Mouse (Mus musculus) thymus, postnatal 4 days (tissue): ENCODE results near the gene Kdelr2.
"Not testable (repeated sequence)": the region's sequence is repeated elsewhere in the genome, so short reads cannot be mapped to it uniquely, and the experiment has no call there.

Experiments used
- DNase-seq: peaks from one replicate; pipeline ENCODE4 v3.0.0; 2021

Kdelr2 gene

GRCm38 (mm10) chr5:143403221-143404147 lies at the start of gene Kdelr2:
Gene Kdelr2 (plus strand): TSS chr5:143403838.
- DNase-seq = peak; percentile 85

- no peak for DNase-seq
These were observed 47.6 kb upstream of the Kdelr2 start for GRCm38 (mm10) chr5:143356017-143356416.

- DNase-seq = no peak
These were observed 46.8 kb upstream of the Kdelr2 start, which contains the start of gene Grid2ip for GRCm38 (mm10) chr5:143356686-143357388. Gene Grid2ip (plus strand): TSS chr5:143357338.

- DNase-seq = no peak
These were observed 46.1 kb upstream of the Kdelr2 start for GRCm38 (mm10) chr5:143357564-143357963.

- DNase-seq = no peak
These were observed 44.4 kb upstream of the Kdelr2 start for GRCm38 (mm10) chr5:143359263-143359662.

- DNase-seq = peak; percentile 65
These were observed 43.6 kb upstream of the Kdelr2 start for GRCm38 (mm10) chr5:143360000-143360399.

- DNase-seq = no peak
These were observed 42.2 kb upstream of the Kdelr2 start for GRCm38 (mm10) chr5:143361428-143361827.

- no peak for DNase-seq
These were observed 39.7 kb upstream of the Kdelr2 start for GRCm38 (mm10) chr5:143363678-143364615.

GRCm38 (mm10) chr5:143367931-143368330 lies 35.7 kb upstream of the Kdelr2 start:
- DNase-seq = no peak

GRCm38 (mm10) chr5:143369611-143370255 lies 33.9 kb upstream of the Kdelr2 start:
- peak; percentile 25 for DNase-seq

- DNase-seq = no peak
These were observed 33.1 kb upstream of the Kdelr2 start for GRCm38 (mm10) chr5:143370416-143371145.

- DNase-seq = no peak
These were observed 32.5 kb upstream of the Kdelr2 start for GRCm38 (mm10) chr5:143371146-143371510.

GRCm38 (mm10) chr5:143372818-143373217 lies 30.8 kb upstream of the Kdelr2 start:
- DNase-seq = no peak

- DNase-seq = peak; percentile 83
These were observed 28.4 kb upstream of the Kdelr2 start for GRCm38 (mm10) chr5:143375242-143375641.

GRCm38 (mm10) chr5:143376156-143376555 lies 27.5 kb upstream of the Kdelr2 start:
- DNase-seq = peak; percentile 52

GRCm38 (mm10) chr5:143386797-143387621 lies 16.6 kb upstream of the Kdelr2 start:
- DNase-seq = peak; percentile 37

GRCm38 (mm10) chr5:143394184-143394583 lies 9.5 kb upstream of the Kdelr2 start:
- peak; percentile 24 for DNase-seq

GRCm38 (mm10) chr5:143394966-143395365 lies 8.7 kb upstream of the Kdelr2 start:
- not testable (repeated sequence) for DNase-seq

GRCm38 (mm10) chr5:143395649-143396048 lies 8.0 kb upstream of the Kdelr2 start:
- peak; percentile 58 for DNase-seq

- no peak for DNase-seq
These were observed 3.1 kb upstream of the Kdelr2 start for GRCm38 (mm10) chr5:143400501-143400900.
